Mouse (Mus musculus) monocyte, adult 2 months (primary cell): ENCODE results near the gene Polr1d.

Source experiments
- DNase-seq, 2 experiments: peaks; one replicate each; pipeline ENCODE4 v3.0.0; 2022; ENCODE audit warnings: low spot score in 2 of 2, low read depth in 1 of 2

Polr1d gene

GRCm38 (mm10) chr5:147076799-147077165 is at the start of gene Polr1d:
TSS of gene Polr1d (plus strand) at chr5:147077050.
- no peak for DNase-seq

GRCm38 (mm10) chr5:147031281-147031680 is 45.6 kb upstream of the Polr1d start:
- no peak for DNase-seq

- DNase-seq = no peak
Observed at GRCm38 (mm10) chr5:147033155-147033554, 43.7 kb upstream of the Polr1d start.

GRCm38 (mm10) chr5:147034283-147034682 is 42.6 kb upstream of the Polr1d start:
- DNase-seq = no peak

GRCm38 (mm10) chr5:147035301-147035700 is 41.5 kb upstream of the Polr1d start:
- DNase-seq = no peak

- no peak for DNase-seq
Observed at GRCm38 (mm10) chr5:147036028-147036427, 40.8 kb upstream of the Polr1d start.

- DNase-seq = no peak
Observed at GRCm38 (mm10) chr5:147036661-147037060, 40.2 kb upstream of the Polr1d start.

GRCm38 (mm10) chr5:147037601-147038000 is 39.2 kb upstream of the Polr1d start:
- DNase-seq = no peak

- DNase-seq = no peak
Observed at GRCm38 (mm10) chr5:147039394-147039793, 37.5 kb upstream of the Polr1d start.

- DNase-seq = no peak
Observed at GRCm38 (mm10) chr5:147041965-147042937, 34.6 kb upstream of the Polr1d start.

GRCm38 (mm10) chr5:147043240-147043844 is 33.5 kb upstream of the Polr1d start:
- no peak for DNase-seq

GRCm38 (mm10) chr5:147045311-147045710 is 31.5 kb upstream of the Polr1d start:
- no peak for DNase-seq

GRCm38 (mm10) chr5:147045929-147046328 is 30.9 kb upstream of the Polr1d start:
- no peak for DNase-seq

GRCm38 (mm10) chr5:147049544-147050209 is 27.2 kb upstream of the Polr1d start:
- DNase-seq = no peak

- DNase-seq = no peak
Observed at GRCm38 (mm10) chr5:147050816-147051499, 25.9 kb upstream of the Polr1d start.

GRCm38 (mm10) chr5:147051500-147052308 is 25.1 kb upstream of the Polr1d start:
- DNase-seq = no peak

- no peak for DNase-seq
Observed at GRCm38 (mm10) chr5:147052309-147052558, 24.6 kb upstream of the Polr1d start.

- DNase-seq = no peak
Observed at GRCm38 (mm10) chr5:147053071-147053470, 23.8 kb upstream of the Polr1d start.

GRCm38 (mm10) chr5:147053481-147053880 is 23.4 kb upstream of the Polr1d start:
- DNase-seq = no peak

GRCm38 (mm10) chr5:147054328-147054727 is 22.5 kb upstream of the Polr1d start:
- no peak for DNase-seq
